In genomic region chr10:4087563-4087962, GRCm38 (mm10) we compare ENCODE assay signal across 34 mouse cellular contexts.
DNase-seq lines count a peak whose midpoint lies in the region; ATAC-seq and TF ChIP-seq lines count a peak whose summit lies in the region.
"Had no signal": no experiment of that assay in that cellular context is flagged by ENCODE, and none has a peak within 500 bp of the region (broad histone marks: within the 10 kb centered on the region; RNA-seq: fewer than 3 reads in every experiment).

No protein-coding gene starts in this region.

- no peaks in the 10 kb centered on the region for H3K9me3 ChIP-seq in heart, embryonic 10.5 days
- no peaks in the 10 kb centered on the region for H3K9me3 ChIP-seq in forebrain, embryonic 16.5 days (ENCODE audit: control insufficient read depth, low read length)
- no peaks in the 10 kb centered on the region for H3K9me3 ChIP-seq in intestine, postnatal 0 days (ENCODE audit: control insufficient read depth)
- H3K9me3 ChIP-seq: embryonic facial prominence, embryonic 13.5 days; heart, embryonic 13.5 days; hindbrain, embryonic 12.5 days; intestine, embryonic 15.5 days; stomach, embryonic 15.5 days had no signal

- TF ChIP-seq CTCF in brain, embryonic 14.5 days (IDR thresholded peaks at IDR 0.05; ENCODE audit: borderline replicate concordance, extremely low read depth, insufficient read depth, insufficient read length), result no peak
- TF ChIP-seq CTCF in intestine, postnatal 0 days (IDR thresholded peaks at IDR 0.05; ENCODE audit: low read depth), result no peak

- peak; percentile 70 for ATAC-seq in forebrain, embryonic 16.5 days
- no peak for ATAC-seq in intestine, postnatal 0 days
- ATAC-seq: activated CD4-positive, CD25-positive, alpha-beta regulatory T cell, adult 4 months; hindbrain, postnatal 0 days; intestine, embryonic 15.5 days had no signal

- peaks cover 40% of the 10 kb centered on the region for H3K36me3 ChIP-seq in heart, embryonic 10.5 days
- H3K36me3 ChIP-seq in forebrain, embryonic 16.5 days (ENCODE audit: control insufficient read depth, insufficient read depth), result no peaks in the 10 kb centered on the region
- H3K36me3 ChIP-seq in intestine, postnatal 0 days (ENCODE audit: control insufficient read depth, insufficient read depth), result peaks cover 14% of the 10 kb centered on the region; the same call in 1 of the 2 replicates
- H3K36me3 ChIP-seq: embryonic facial prominence, embryonic 13.5 days; hindbrain, embryonic 12.5 days; intestine, embryonic 15.5 days had no signal

- 92% methylated on average over 3 of the region's 3 CpGs for WGBS in heart, embryonic 10.5 days
- 27% methylated on average over 3 of the region's 3 CpGs for WGBS in forebrain, embryonic 16.5 days
- 86% methylated on average over 3 of the region's 3 CpGs for WGBS in intestine, postnatal 0 days

- no peaks in the 10 kb centered on the region for H3K4me1 ChIP-seq in heart, embryonic 10.5 days
- peaks cover 3% of the 10 kb centered on the region for H3K4me1 ChIP-seq in forebrain, embryonic 16.5 days (replicated peaks; ENCODE audit: control insufficient read depth, insufficient read depth, low read length)
- H3K4me1 ChIP-seq in intestine, postnatal 0 days (replicated peaks; ENCODE audit: control insufficient read depth, insufficient read depth, low read length), result no peaks in the 10 kb centered on the region
- H3K4me1 ChIP-seq: embryonic facial prominence, embryonic 13.5 days; heart, embryonic 13.5 days; hindbrain, embryonic 12.5 days; intestine, embryonic 15.5 days; stomach, embryonic 15.5 days had no signal

- no peak for TF ChIP-seq POLR2A in brain, embryonic 14.5 days (IDR thresholded peaks at IDR 0.05; ENCODE audit: borderline replicate concordance, extremely low read depth, insufficient read depth, insufficient read length, poor library complexity, severe bottlenecking)

- no peak overlapping the region for H3K4me2 ChIP-seq in forebrain, embryonic 16.5 days (ENCODE audit: low read length)
- H3K4me2 ChIP-seq in intestine, postnatal 0 days (replicated peaks; ENCODE audit: low read depth), result no peak overlapping the region
- H3K4me2 ChIP-seq: embryonic facial prominence, embryonic 13.5 days; heart, embryonic 13.5 days; hindbrain, embryonic 12.5 days; intestine, embryonic 15.5 days; stomach, embryonic 15.5 days had no signal

- H3K4me3 ChIP-seq in heart, embryonic 10.5 days, result no peak overlapping the region
- no peak overlapping the region for H3K4me3 ChIP-seq in forebrain, embryonic 16.5 days (replicated peaks; ENCODE audit: low read length)
- no peak overlapping the region for H3K4me3 ChIP-seq in intestine, postnatal 0 days (ENCODE audit: low read depth, low read length)
- H3K4me3 ChIP-seq: embryonic facial prominence, embryonic 13.5 days; erythroblast, embryonic 14.5 days; gastrocnemius, adult 2 months; heart, adult 2 months; heart, embryonic 13.5 days; hindbrain, embryonic 12.5 days; intestine, embryonic 15.5 days; stomach, embryonic 15.5 days had no signal

- H3K27ac ChIP-seq in heart, embryonic 10.5 days, result no peak overlapping the region
- no peak overlapping the region for H3K27ac ChIP-seq in forebrain, embryonic 16.5 days (ENCODE audit: low read length)
- H3K27ac ChIP-seq in intestine, postnatal 0 days (ENCODE audit: low read depth, low read length), result no peak overlapping the region
- H3K27ac ChIP-seq: embryonic facial prominence, embryonic 13.5 days; gastrocnemius, adult 2 months; heart, adult 2 months; heart, embryonic 13.5 days; hindbrain, embryonic 12.5 days; hindbrain, postnatal 0 days; intestine, embryonic 15.5 days; liver, embryonic 14.5 days; macrophage; stomach, embryonic 15.5 days had no signal

- H3K9ac ChIP-seq in forebrain, embryonic 16.5 days (replicated peaks; ENCODE audit: low read depth, low read length), result no peak overlapping the region
- H3K9ac ChIP-seq in intestine, postnatal 0 days (ENCODE audit: low read depth, low read length), result no peak overlapping the region
- H3K9ac ChIP-seq: embryonic facial prominence, embryonic 13.5 days; heart, embryonic 13.5 days; hindbrain, embryonic 12.5 days; intestine, embryonic 15.5 days; liver, embryonic 14.5 days; stomach, embryonic 15.5 days had no signal

- intact Hi-C loops in heart, postnatal 36 days (cut with DNase I), result no loop called here

- peak; percentile 22 for DNase-seq in heart, embryonic 10.5 days (ENCODE audit: low spot score)
- no peak for DNase-seq in heart, postnatal 36 days
- peak; percentile 44 for DNase-seq in brain, adult 2 months (ENCODE audit: low read depth, low spot score)
- peak; percentile 89 for DNase-seq in brain, embryonic 14.5 days (ENCODE audit: low read depth)
- no peak for DNase-seq in adrenal gland, adult 2 months
- DNase-seq: adrenal gland, adult 8-10 months; cerebellum, adult 11 months; cerebellum, adult 9-10 months; embryo, embryonic 11 days; gastrocnemius, adult 2 months; gastrocnemius, postnatal 36 days; heart, adult 2 months; heart, postnatal 10 days; kidney, adult 9 months; kidney, postnatal 10 days; layer of hippocampus, adult 9-11 months; liver; lung, adult 2 months; lung, postnatal 10 days; right cerebral cortex, postnatal 25 days; thymus, postnatal 14 days had no signal

- no peaks in the 10 kb centered on the region for H3K27me3 ChIP-seq in heart, embryonic 10.5 days (ENCODE audit: insufficient read depth, poor library complexity, severe bottlenecking)
- H3K27me3 ChIP-seq in forebrain, embryonic 16.5 days (replicated peaks; ENCODE audit: control insufficient read depth, insufficient read depth, low read length), result no peaks in the 10 kb centered on the region
- H3K27me3 ChIP-seq in intestine, postnatal 0 days (replicated peaks; ENCODE audit: control insufficient read depth, insufficient read depth, low read length), result no peaks in the 10 kb centered on the region
- H3K27me3 ChIP-seq: CH12.LX; embryonic facial prominence, embryonic 13.5 days; heart, embryonic 13.5 days; hindbrain, embryonic 12.5 days; intestine, embryonic 15.5 days; stomach, embryonic 15.5 days had no signal

Comparison
In these comparisons a context has a peak if more than half of its experiments do, and no peak if none do; other contexts are left out.
1. DNase-seq: peak in heart, embryonic 10.5 days (single experiment), brain, adult 2 months (single experiment) and brain, embryonic 14.5 days (single experiment); none in heart, postnatal 36 days (0 of 2) and adrenal gland, adult 2 months (single experiment).